Mouse (Mus musculus) liver (tissue): ENCODE data around the gene Tmsb15b2.
A peak's percentile ranks its signal among the peaks of the same experiment; 100 is the strongest.
"Not testable (repeated sequence)": the region's sequence is repeated elsewhere in the genome, so short reads cannot be mapped to it uniquely, and the experiment has no call there.

ENCODE experiments used
- DNase-seq: peaks from one replicate; pipeline ENCODE4 v3.0.0-alpha.2; 2020; ENCODE audit warnings: mixed read lengths

Tmsb15b2 gene

GRCm38 (mm10) chrX:136975397-136975796 lies at the start of gene Tmsb15b2:
Gene Tmsb15b2, minus strand, starts transcription at chrX:136975497.
- not testable (repeated sequence) for DNase-seq

GRCm38 (mm10) chrX:137019310-137019709 lies 44.0 kb upstream of the Tmsb15b2 start:
- DNase-seq = peak; percentile 60

GRCm38 (mm10) chrX:137017668-137018067 lies 42.4 kb upstream of the Tmsb15b2 start:
- no peak for DNase-seq

GRCm38 (mm10) chrX:137015099-137015709 lies 39.9 kb upstream of the Tmsb15b2 start:
- peak; percentile 37 for DNase-seq

GRCm38 (mm10) chrX:136996256-136996655 lies 21.0 kb upstream of the Tmsb15b2 start:
- no peak for DNase-seq

- DNase-seq = no peak
Observed at GRCm38 (mm10) chrX:136993641-136994040, 18.3 kb upstream of the Tmsb15b2 start.

GRCm38 (mm10) chrX:136992978-136993547 lies 17.8 kb upstream of the Tmsb15b2 start, which contains the start of gene Zcchc18:
Gene Zcchc18, plus strand, starts transcription at chrX:136993155.
- peak; percentile 41 for DNase-seq

- no peak for DNase-seq
Observed at GRCm38 (mm10) chrX:136992191-136992965, 17.1 kb upstream of the Tmsb15b2 start.

GRCm38 (mm10) chrX:136991274-136991673 lies 16.0 kb upstream of the Tmsb15b2 start:
- DNase-seq = no peak

GRCm38 (mm10) chrX:136986039-136986438 lies 10.7 kb upstream of the Tmsb15b2 start:
- DNase-seq = no peak

- no peak for DNase-seq
Observed at GRCm38 (mm10) chrX:136978616-136979015, 3.3 kb upstream of the Tmsb15b2 start.

GRCm38 (mm10) chrX:136976424-136977084 lies 1.3 kb upstream of the Tmsb15b2 start, which contains the start of the genes Tmsb15l and Tmsb15b1:
Gene Tmsb15l, minus strand, starts transcription at chrX:136976869.
Gene Tmsb15b1, minus strand, starts transcription at chrX:136976874.
- DNase-seq = peak; percentile 61

- DNase-seq = no peak
Observed at GRCm38 (mm10) chrX:136959688-136960087, 15.6 kb downstream of the Tmsb15b2 start.

- not testable (repeated sequence) for DNase-seq
Observed at GRCm38 (mm10) chrX:136958300-136958699, 17.0 kb downstream of the Tmsb15b2 start.

GRCm38 (mm10) chrX:136957583-136958279 lies 17.6 kb downstream of the Tmsb15b2 start:
- peak; percentile 24 for DNase-seq

GRCm38 (mm10) chrX:136937985-136938384 lies 37.3 kb downstream of the Tmsb15b2 start:
- no peak for DNase-seq

- DNase-seq = no peak
Observed at GRCm38 (mm10) chrX:136927031-136927430, 48.3 kb downstream of the Tmsb15b2 start, which contains the start of gene H2bfm. Gene H2bfm, plus strand, starts transcription at chrX:136927325.

- DNase-seq = no peak
Observed at GRCm38 (mm10) chrX:136925863-136926262, 49.4 kb downstream of the Tmsb15b2 start.
